Mouse (Mus musculus): ENCODE measurements around the gene Cdh20.

GRCm38 (mm10) chr1:104848256-104848919, 80.1 kb downstream of the Cdh20 start:
- no peak for TF ChIP-seq CTCF (IDR thresholded peaks at IDR 0.05; ENCODE audit: borderline replicate concordance, control insufficient read depth, extremely low read depth, insufficient read depth, low read length, poor library complexity)
- no peak for TF ChIP-seq POLR2A (IDR thresholded peaks at IDR 0.05; ENCODE audit: control insufficient read depth, extremely low read depth, insufficient read depth, low read length, poor library complexity)
